Mouse (Mus musculus): ENCODE measurements at regions not wholly inside any gene's neighbourhood (a gene's known extent, or its start where the extent isn't known, plus 50 kb on each side); places are given as distances from the start of the nearest gene placed in this dataset.

GRCm38 (mm10) chr4:150800774-150801173 lies 52.9 kb upstream of the Errfi1 start:
- H3K4me1 ChIP-seq (ENCODE audit: control insufficient read depth in 1 of 2, insufficient read depth in 2 of 2, low read length in 2 of 2): no peaks in the 10 kb centered on the region; a peak in 1 of 4 replicates
- H3K9me3 ChIP-seq (replicated peaks; ENCODE audit: insufficient read depth, low read length): no peaks in the 10 kb centered on the region
- no peak overlapping the region for H3K9ac ChIP-seq (ENCODE audit: control insufficient read depth, low read depth, low read length, poor library complexity, severe bottlenecking)
- H3K4me3 ChIP-seq (ENCODE audit: control insufficient read depth in 1 of 2, insufficient read depth in 1 of 2, low read depth in 2 of 2, low read length in 2 of 2): no peak overlapping the region
- peaks cover 0 to 4% of the 10 kb centered on the region in 2 experiments; a peak in 2 of 4 replicates for H3K27me3 ChIP-seq (ENCODE audit: control insufficient read depth in 1 of 2, insufficient read depth in 2 of 2, low read length in 2 of 2)
- DNase-seq (ENCODE audit: low read depth, low spot score): no peak
- H3K36me3 ChIP-seq (ENCODE audit: control insufficient read depth in 1 of 2, insufficient read depth in 2 of 2, low read length in 2 of 2): 0 out of 4 replicates have a peak, but pooled peaks cover 0 to 2% of the 10 kb centered on the region in 2 experiments
- H3K27ac ChIP-seq (ENCODE audit: control insufficient read depth, low read depth, low read length): no peak overlapping the region
- H3K79me2 ChIP-seq (ENCODE audit: control insufficient read depth, insufficient read depth, low read length, poor library complexity): no peaks in the 10 kb centered on the region
- TF ChIP-seq EP300 (IDR thresholded peaks at IDR 0.05; ENCODE audit: low read depth in 1 of 2, low read length in 2 of 2) (no peak), HCFC1 (IDR thresholded peaks at IDR 0.05; ENCODE audit: low read depth, low read length) (no peak), MAFK (IDR thresholded peaks at IDR 0.05; ENCODE audit: borderline replicate concordance, low read depth, low read length) (no peak), CTCF (IDR thresholded peaks at IDR 0.05 in 2 of 3, conservative IDR thresholded peaks at IDR 0.05 in 1 of 3; ENCODE audit: control insufficient read depth in 1 of 3, insufficient read depth in 1 of 3, low read depth in 2 of 3, low read length in 3 of 3, poor library complexity in 1 of 3, severe bottlenecking in 1 of 3) (no peak), MEF2A (IDR thresholded peaks at IDR 0.05; ENCODE audit: extremely low read depth, insufficient replicate concordance, low read depth, low read length, poor library complexity, severe bottlenecking) (no peak), GATA1 (IDR thresholded peaks at IDR 0.05; ENCODE audit: low read depth, low read length) (no peak), ETS1 (IDR thresholded peaks at IDR 0.05; ENCODE audit: low read depth, low read length) (no peak), POLR2AphosphoS2 (IDR thresholded peaks at IDR 0.05; ENCODE audit: low read length) (no peak), TBP (IDR thresholded peaks at IDR 0.05; ENCODE audit: low read depth, low read length) (no peak), NRF1 (IDR thresholded peaks at IDR 0.05; ENCODE audit: insufficient read depth, low read depth, low read length, poor library complexity, severe bottlenecking) (no peak), JUND (IDR thresholded peaks at IDR 0.05; ENCODE audit: low read depth, low read length) (no peak), MXI1 (IDR thresholded peaks at IDR 0.05; ENCODE audit: low read depth, low read length) (no peak), POLR2A (IDR thresholded peaks at IDR 0.05; ENCODE audit: control insufficient read depth in 1 of 2, insufficient read depth in 1 of 2, low read depth in 1 of 2, low read length in 2 of 2, poor library complexity in 1 of 2) (no peak), E2F4 (IDR thresholded peaks at IDR 0.05; ENCODE audit: borderline replicate concordance, low read depth, low read length) (no peak), CHD1 (IDR thresholded peaks at IDR 0.05; ENCODE audit: low read depth, low read length) (no peak), SMC3 (IDR thresholded peaks at IDR 0.05; ENCODE audit: low read depth, low read length) (no peak)

- H3K4me3 ChIP-seq (ENCODE audit: control insufficient read depth in 1 of 2, insufficient read depth in 1 of 2, low read depth in 2 of 2, low read length in 2 of 2): no peak overlapping the region
Measured at GRCm38 (mm10) chr4:150799550-150800398, 53.9 kb upstream of the Errfi1 start.

More at GRCm38 (mm10) chr4:150799550-150800398, 53.9 kb upstream of the Errfi1 start:
- no peak overlapping the region for H3K27ac ChIP-seq (ENCODE audit: control insufficient read depth, low read depth, low read length)
- H3K27me3 ChIP-seq (ENCODE audit: control insufficient read depth in 1 of 2, insufficient read depth in 2 of 2, low read length in 2 of 2): peaks cover 0 to 4% of the 10 kb centered on the region in 2 experiments; a peak in 2 of 4 replicates
- peak; percentile 57 for DNase-seq (ENCODE audit: low read depth, low spot score)
- no peak overlapping the region for H3K9ac ChIP-seq (ENCODE audit: control insufficient read depth, low read depth, low read length, poor library complexity, severe bottlenecking)
- no peaks in the 10 kb centered on the region; a peak in 1 of 4 replicates for H3K4me1 ChIP-seq (ENCODE audit: control insufficient read depth in 1 of 2, insufficient read depth in 2 of 2, low read length in 2 of 2)
- 0 out of 4 replicates have a peak, but pooled peaks cover 0 to 2% of the 10 kb centered on the region in 2 experiments for H3K36me3 ChIP-seq (ENCODE audit: control insufficient read depth in 1 of 2, insufficient read depth in 2 of 2, low read length in 2 of 2)
- no peak for TF ChIP-seq ZC3H11A (IDR thresholded peaks at IDR 0.05; ENCODE audit: low read depth, low read length)
- no peak for TF ChIP-seq UBTF (IDR thresholded peaks at IDR 0.05; ENCODE audit: borderline replicate concordance, insufficient read depth, low read depth, low read length)
- TF ChIP-seq SMC3 (IDR thresholded peaks at IDR 0.05; ENCODE audit: low read depth, low read length): no peak
- TF ChIP-seq ZNF384 (IDR thresholded peaks at IDR 0.05; ENCODE audit: low read depth, low read length): no peak
- TF ChIP-seq MYC (IDR thresholded peaks at IDR 0.05; ENCODE audit: low read depth, low read length): no peak
- TF ChIP-seq MEF2A (IDR thresholded peaks at IDR 0.05; ENCODE audit: extremely low read depth, insufficient replicate concordance, low read depth, low read length, poor library complexity, severe bottlenecking): no peak
- no peak for TF ChIP-seq MAZ (IDR thresholded peaks at IDR 0.05; ENCODE audit: low read depth, low read length)
- TF ChIP-seq SIN3A (IDR thresholded peaks at IDR 0.05; ENCODE audit: low read length): no peak
- TF ChIP-seq POLR2AphosphoS2 (IDR thresholded peaks at IDR 0.05; ENCODE audit: low read length): no peak
- TF ChIP-seq USF2 (IDR thresholded peaks at IDR 0.05; ENCODE audit: borderline replicate concordance in 1 of 2, insufficient read depth in 1 of 2, low read depth in 1 of 2, low read length in 2 of 2): no peak
- no peak for TF ChIP-seq POLR2AphosphoS5 (IDR thresholded peaks at IDR 0.05; ENCODE audit: borderline replicate concordance, low read depth, low read length)
- TF ChIP-seq TAL1 (IDR thresholded peaks at IDR 0.05; ENCODE audit: low read length): no peak
- TF ChIP-seq USF1 (IDR thresholded peaks at IDR 0.05; ENCODE audit: low read depth, low read length): no peak
- no peaks in the 10 kb centered on the region for H3K9me3 ChIP-seq (replicated peaks; ENCODE audit: insufficient read depth, low read length)
- no peaks in the 10 kb centered on the region for H3K79me2 ChIP-seq (ENCODE audit: control insufficient read depth, insufficient read depth, low read length, poor library complexity)
